ENCODE assay signal across 8 mouse cellular contexts in genomic region chr3:14886102-14887098, GRCm38 (mm10). TPM values are rescaled to one million over a fixed set of nuclear protein-coding genes. Genes with fewer than 3 reads are reported as not detected.
DNase-seq lines count a peak whose midpoint lies in the region; ATAC-seq lines count a peak whose summit lies in the region.

Gene Car2 (plus strand): TSS chr3:14886273.

- H3K4me1 ChIP-seq in forebrain, embryonic 13.5 days = 0 out of 2 replicates have a peak, but pooled peaks cover 7% of the 10 kb centered on the region
- H3K4me1 ChIP-seq in heart, embryonic 16.5 days (ENCODE audit: control insufficient read depth, insufficient read depth, low read length) = no peaks in the 10 kb centered on the region
- peaks cover 27% of the 10 kb centered on the region for H3K4me1 ChIP-seq in liver, embryonic 16.5 days (ENCODE audit: control insufficient read depth, low read depth, low read length)
- H3K4me1 ChIP-seq in neural tube, embryonic 13.5 days (replicated peaks) = 0 out of 2 replicates have a peak, but pooled peaks cover 5% of the 10 kb centered on the region

- H3K9me3 ChIP-seq in forebrain, embryonic 13.5 days (replicated peaks) = no peaks in the 10 kb centered on the region
- no peaks in the 10 kb centered on the region for H3K9me3 ChIP-seq in heart, embryonic 16.5 days (replicated peaks; ENCODE audit: control insufficient read depth, low read length)
- H3K9me3 ChIP-seq in liver, embryonic 16.5 days (replicated peaks; ENCODE audit: control insufficient read depth, low read length) = no peaks in the 10 kb centered on the region
- H3K9me3 ChIP-seq in neural tube, embryonic 13.5 days = no peaks in the 10 kb centered on the region

- ATAC-seq in cerebellum, adult (ENCODE audit: insufficient number of reproducible peaks, low FRiP score, low TSS enrichment) = peak; percentile 71
- ATAC-seq in forebrain, embryonic 13.5 days = peak; percentile 91
- peak; percentile 82 for ATAC-seq in heart, embryonic 16.5 days (replicated peaks; ENCODE audit: extremely low read depth, insufficient read depth, low FRiP score)
- peak; percentile 93 for ATAC-seq in liver, embryonic 16.5 days (ENCODE audit: low read depth)
- peak; percentile 93 for ATAC-seq in neural tube, embryonic 13.5 days (ENCODE audit: low read depth)

- DNase-seq in CD8-positive naive resting alpha-beta T cell, adult 2 months (ENCODE audit: low read depth in 2 of 2, low spot score in 2 of 2) = peak; percentile 28 to 46
- peak; percentile 82 to 90 for DNase-seq in kidney, postnatal 25 days
- peak; percentile 67 for DNase-seq in testis, postnatal 10 days (ENCODE audit: low spot score)

- H3K9ac ChIP-seq in forebrain, embryonic 13.5 days = peak within 1 kb of the TSS; percentile 78
- H3K9ac ChIP-seq in heart, embryonic 16.5 days (ENCODE audit: low read length) = peak within 1 kb of the TSS; percentile 89
- H3K9ac ChIP-seq in liver, embryonic 16.5 days (ENCODE audit: low read depth, low read length) = peak within 1 kb of the TSS; percentile 99
- peak within 1 kb of the TSS; percentile 87 for H3K9ac ChIP-seq in neural tube, embryonic 13.5 days

- no peak within 1 kb of the TSS for H3K27ac ChIP-seq in forebrain, embryonic 13.5 days
- peak within 1 kb of the TSS; percentile 82 for H3K27ac ChIP-seq in heart, embryonic 16.5 days (ENCODE audit: low read length)
- H3K27ac ChIP-seq in liver, embryonic 16.5 days (ENCODE audit: low read length) = peak within 1 kb of the TSS; percentile 99
- H3K27ac ChIP-seq in neural tube, embryonic 13.5 days (replicated peaks) = peak within 1 kb of the TSS; percentile 59

- under 1% methylated on average over 78 of the region's 95 CpGs for WGBS in forebrain, embryonic 13.5 days
- WGBS in heart, embryonic 16.5 days = under 1% methylated on average over 89 of the region's 95 CpGs
- under 1% methylated on average over 87 of the region's 95 CpGs for WGBS in liver, embryonic 16.5 days (ENCODE audit: insufficient replicate concordance)
- WGBS in neural tube, embryonic 13.5 days = under 1% methylated on average over 85 of the region's 95 CpGs

- peaks cover 9% of the 10 kb centered on the region; the same call in 1 of the 2 replicates for H3K27me3 ChIP-seq in forebrain, embryonic 13.5 days
- no peaks in the 10 kb centered on the region for H3K27me3 ChIP-seq in heart, embryonic 16.5 days (ENCODE audit: control insufficient read depth, insufficient read depth, low read length)
- no peaks in the 10 kb centered on the region for H3K27me3 ChIP-seq in liver, embryonic 16.5 days (ENCODE audit: control insufficient read depth, insufficient read depth, low read depth, low read length)
- H3K27me3 ChIP-seq in neural tube, embryonic 13.5 days = peaks cover 28% of the 10 kb centered on the region

- H3K4me3 ChIP-seq in forebrain, embryonic 13.5 days = peak within 1 kb of the TSS; percentile 71
- peak within 1 kb of the TSS; percentile 86 for H3K4me3 ChIP-seq in heart, embryonic 16.5 days (ENCODE audit: low read length)
- peak within 1 kb of the TSS; percentile 95 for H3K4me3 ChIP-seq in liver, embryonic 16.5 days (ENCODE audit: low read depth, low read length)
- peak within 1 kb of the TSS; percentile 71 for H3K4me3 ChIP-seq in neural tube, embryonic 13.5 days

- H3K4me2 ChIP-seq in forebrain, embryonic 13.5 days = peak within 1 kb of the TSS; percentile 89
- H3K4me2 ChIP-seq in heart, embryonic 16.5 days (ENCODE audit: low read depth, low read length) = peak within 1 kb of the TSS; percentile 83
- H3K4me2 ChIP-seq in liver, embryonic 16.5 days (ENCODE audit: low read depth, low read length) = peak within 1 kb of the TSS; percentile 70
- H3K4me2 ChIP-seq in neural tube, embryonic 13.5 days = peak within 1 kb of the TSS; percentile 82

- no peaks in the 10 kb centered on the region for H3K36me3 ChIP-seq in forebrain, embryonic 13.5 days (ENCODE audit: poor library complexity, severe bottlenecking)
- H3K36me3 ChIP-seq in heart, embryonic 16.5 days (ENCODE audit: control insufficient read depth, insufficient read depth) = no peaks in the 10 kb centered on the region
- H3K36me3 ChIP-seq in liver, embryonic 16.5 days (ENCODE audit: control insufficient read depth, insufficient read depth) = peaks cover 31% of the 10 kb centered on the region
- no peaks in the 10 kb centered on the region for H3K36me3 ChIP-seq in neural tube, embryonic 13.5 days

RNA-seq across cellular contexts. Expression of gene Car2, which starts in this region (rescaled TPM):
- polyA plus RNA-seq in forebrain, embryonic 13.5 days (2015; fragmentation: Nextera tagmentation; extraction: Ambion mirVana) = 24.2 and 27.6 TPM in 2 replicates
- polyA plus RNA-seq in heart, embryonic 16.5 days (2015; fragmentation: Nextera tagmentation; extraction: Ambion mirVana) = 39.5 and 59.6 TPM in 2 replicates
- polyA plus RNA-seq in liver, embryonic 16.5 days (2015; fragmentation: Nextera tagmentation; extraction: Ambion mirVana) = 2,019 and 2,429 TPM in 2 replicates
- polyA plus RNA-seq in neural tube, embryonic 13.5 days (2015; fragmentation: Nextera tagmentation; extraction: Ambion mirVana) = 24.4 and 28.4 TPM in 2 replicates

Comparison
In these comparisons a context has a peak if more than half of its experiments do, and no peak if none do; other contexts are left out.
1. RNA of gene Car2 (polyA plus RNA-seq): 2,019 to 2,429 TPM in liver, embryonic 16.5 days; 39.5 to 59.6 TPM in heart, embryonic 16.5 days, 24.4 to 28.4 TPM in neural tube, embryonic 13.5 days and 24.2 to 27.6 TPM in forebrain, embryonic 13.5 days; every median in the first group is over 10 times any median in the second.
2. Peak in every context shown above with its lines, with median percentiles within 50 percentile points of each other: DNase-seq, ATAC-seq, H3K4me2 ChIP-seq, H3K4me3 ChIP-seq and H3K9ac ChIP-seq.